Mouse (Mus musculus) left cerebral cortex, postnatal 10 days (tissue): ENCODE measurements around the gene Snx19. TPM values are rescaled to one million over a fixed set of nuclear protein-coding genes. Genes with fewer than 3 reads are reported as not detected.

Experiments
- DNase-seq, 2 experiments: peaks; one replicate each; pipeline ENCODE4 v3.0.0; 2021 to 2022; ENCODE audit warnings: low spot score in 2 of 2, mixed read lengths in 1 of 2; ENCODE audit errors: extremely low spot score in 1 of 2
- intact Hi-C: fragments of 180-260 bp; cut with DNase I; formaldehyde crosslinking; loops from one replicate; pipeline ENCODE4 v1.15.1; 2025
- total RNA-seq, 2 experiments: library from RNA; stranded (reverse); gene quantifications; 2 replicates each; pipeline ENCODE4 v1.2.3; 2021

Gene Snx19
- total RNA-seq, 2 experiments from 2014 or later, result 36.9 to 37.5 TPM

DNA sequence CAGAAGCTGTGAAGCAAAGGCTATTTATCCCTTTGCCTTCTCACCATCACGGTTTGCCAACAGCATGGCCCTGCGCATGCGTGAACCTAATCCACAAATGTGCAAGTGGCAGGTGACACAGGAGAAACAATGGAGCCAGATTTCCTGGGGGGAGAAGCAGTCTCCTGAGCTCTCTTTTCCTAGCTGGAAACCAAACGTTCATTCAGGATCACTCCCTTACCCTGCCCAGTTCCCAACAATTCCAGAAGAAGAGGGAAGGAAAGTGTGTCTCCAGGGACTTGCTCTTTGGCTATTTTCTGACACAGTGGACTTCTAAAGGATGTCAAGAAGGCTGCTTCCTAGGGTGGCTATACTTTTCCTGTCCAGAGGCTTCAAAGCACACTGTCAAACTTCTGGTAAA lies 37.8 kb downstream of the Snx19 start:
- intact Hi-C loops, result no loop called here
- peak in 1 of 2 experiments; percentile 34 for DNase-seq

DNA sequence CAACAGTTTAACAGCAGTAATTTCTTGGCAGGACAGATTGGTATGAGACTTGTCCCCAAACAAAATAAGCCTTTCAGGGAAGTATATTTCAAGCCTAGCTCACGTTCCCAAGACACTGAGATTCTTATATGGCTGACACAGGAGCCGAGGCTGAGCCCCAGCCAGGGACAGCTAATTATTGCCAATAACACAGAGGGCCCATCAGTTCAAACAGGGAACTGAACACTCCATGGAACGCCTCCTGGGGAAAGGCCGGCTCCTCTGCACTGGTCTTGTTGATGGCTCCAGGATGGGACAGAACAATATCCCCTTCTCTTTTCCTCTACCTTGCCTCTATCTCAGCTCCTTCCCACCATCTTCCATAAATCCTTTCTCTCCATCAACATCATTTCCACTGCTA lies 53.1 kb downstream of the Snx19 start:
- intact Hi-C loops, result loop anchor here (1.0 to 5.0 kb wide), 2 partner anchors 457 to 602 kb away; no protein-coding TSS in a partner anchor
- DNase-seq, result no peak

DNA sequence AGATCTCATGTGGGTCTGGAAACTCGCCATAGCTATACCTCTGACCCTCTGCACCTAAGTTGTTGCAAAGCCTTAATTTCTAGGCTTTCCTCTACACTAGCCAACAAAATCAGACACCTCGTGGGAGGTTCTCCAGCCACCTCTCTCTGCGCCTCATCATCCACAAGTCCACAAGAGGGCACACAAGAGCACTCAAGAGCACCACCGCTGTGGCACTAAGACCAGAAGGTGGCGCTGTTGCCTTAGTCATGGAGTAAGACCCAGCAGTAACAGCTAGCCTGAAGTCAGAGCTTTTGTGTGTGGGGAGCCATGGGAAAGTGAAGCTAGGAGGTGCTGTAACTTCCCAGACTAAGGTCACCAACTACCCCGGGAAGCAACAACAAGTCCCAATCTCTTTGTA lies 53.6 kb downstream of the Snx19 start:
- intact Hi-C loops, result loop anchor here (1.0 to 5.0 kb wide), 2 partner anchors 457 to 602 kb away; no protein-coding TSS in a partner anchor
- DNase-seq, result peak; percentile 92 to 94

DNA sequence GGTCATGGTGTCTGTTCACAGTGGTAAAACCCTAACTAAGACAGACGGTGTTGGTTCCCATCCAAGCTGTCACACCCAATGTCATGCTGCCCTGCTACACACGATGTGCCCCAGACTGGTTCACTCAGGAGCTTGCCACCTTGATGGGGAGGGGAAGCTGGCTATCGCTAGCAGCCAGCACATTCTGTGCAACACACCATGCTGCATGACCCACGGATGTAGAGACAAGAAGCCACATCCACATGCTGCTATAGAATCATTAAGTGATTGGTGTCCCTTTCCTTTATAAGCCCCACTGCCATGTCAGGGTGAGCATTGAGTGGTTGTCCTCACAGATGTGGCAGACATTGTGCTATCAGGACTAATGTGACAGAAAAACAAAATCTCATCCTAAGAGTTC lies 55.2 kb downstream of the Snx19 start:
- intact Hi-C loops, result loop anchor here (5.0 kb wide), 1 partner anchor 600 kb away; no protein-coding TSS in a partner anchor
- no peak for DNase-seq

DNA sequence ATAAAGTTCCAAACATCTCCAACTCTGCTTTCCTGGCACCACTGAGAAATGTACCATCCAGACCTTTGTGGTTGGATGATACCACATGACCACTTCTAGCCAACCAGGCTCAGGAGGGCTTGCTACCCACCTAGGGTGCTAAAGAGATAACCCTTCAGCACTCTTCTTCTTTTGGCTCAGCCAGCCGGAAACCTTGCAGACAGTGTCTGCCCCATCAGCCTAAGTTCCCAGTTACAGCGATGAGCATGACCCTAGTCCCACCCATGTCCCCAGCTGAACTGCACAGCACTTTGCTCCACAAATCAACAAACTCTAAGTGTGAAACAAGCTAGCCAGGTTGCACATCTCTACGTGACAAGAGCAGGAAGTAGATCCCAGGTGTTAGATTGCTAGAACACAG lies 57.3 kb downstream of the Snx19 start:
- intact Hi-C loops, result loop anchor here (5.0 kb wide), 1 partner anchor 598 kb away; no protein-coding TSS in a partner anchor
- DNase-seq, result no peak

DNA sequence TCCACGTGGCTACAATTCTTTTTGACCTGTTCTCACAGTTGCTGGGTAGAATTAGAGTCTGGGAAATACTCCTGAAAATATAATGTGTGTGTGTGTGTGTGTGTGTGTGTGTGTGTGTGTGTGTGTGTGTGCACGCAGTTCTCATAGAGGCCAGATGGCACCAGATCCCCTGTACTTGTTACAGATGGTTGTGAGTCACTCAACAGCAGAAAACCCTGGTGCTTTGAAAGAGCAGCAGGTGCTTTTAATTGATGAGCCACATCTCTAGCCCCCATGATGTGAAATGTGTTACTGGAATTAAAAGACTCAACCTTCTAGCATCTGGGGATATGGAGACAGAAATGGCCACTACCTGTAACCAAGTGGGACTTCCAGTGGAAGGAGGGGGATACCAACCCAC lies 58.3 kb downstream of the Snx19 start:
- intact Hi-C loops, result no loop called here

DNA sequence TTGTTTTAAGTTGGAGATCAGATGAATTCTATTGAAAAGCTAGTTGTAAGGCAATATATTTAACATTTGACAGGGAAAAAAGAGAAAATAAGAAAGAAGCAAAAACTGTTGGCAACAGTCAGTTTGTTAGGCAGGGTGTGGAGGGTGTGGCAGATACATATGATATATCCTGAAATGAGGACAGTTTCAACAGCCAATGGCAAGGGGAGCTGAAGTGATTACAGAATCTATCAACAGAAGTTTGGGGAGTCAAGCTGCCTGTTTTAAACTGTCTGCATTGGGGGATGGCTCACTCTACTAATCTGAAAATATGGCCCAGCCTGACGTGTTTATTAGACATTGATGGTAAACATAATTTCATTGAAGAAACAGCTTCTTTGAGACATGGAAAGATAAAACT lies 61.5 kb downstream of the Snx19 start:
- DNase-seq, result no peak
- intact Hi-C loops, result no loop called here

More for the DNA sequence above, 58.3 kb downstream of the Snx19 start:
- DNase-seq, result no peak

DNA sequence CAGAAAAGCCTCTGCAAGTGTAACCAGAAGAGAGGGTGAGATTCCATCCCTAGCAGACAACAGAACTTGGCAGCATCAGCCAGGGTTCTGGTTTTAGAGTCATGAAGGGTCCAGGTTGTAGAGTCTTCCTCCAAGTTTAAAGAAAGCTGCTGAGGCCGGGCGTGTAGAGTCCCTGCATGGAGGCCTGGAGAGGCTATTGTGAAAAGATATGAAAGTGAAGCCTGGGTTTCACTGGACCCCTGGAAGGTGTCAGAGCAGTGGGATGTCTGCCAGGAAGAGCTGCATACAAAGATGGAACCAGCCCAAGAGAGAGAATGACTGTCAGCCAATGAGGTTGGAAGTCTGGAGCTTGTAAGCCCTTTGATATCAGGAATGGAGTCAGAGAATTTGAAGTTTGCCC lies 67.5 kb downstream of the Snx19 start:
- intact Hi-C loops, result no loop called here
- no peak for DNase-seq

DNA sequence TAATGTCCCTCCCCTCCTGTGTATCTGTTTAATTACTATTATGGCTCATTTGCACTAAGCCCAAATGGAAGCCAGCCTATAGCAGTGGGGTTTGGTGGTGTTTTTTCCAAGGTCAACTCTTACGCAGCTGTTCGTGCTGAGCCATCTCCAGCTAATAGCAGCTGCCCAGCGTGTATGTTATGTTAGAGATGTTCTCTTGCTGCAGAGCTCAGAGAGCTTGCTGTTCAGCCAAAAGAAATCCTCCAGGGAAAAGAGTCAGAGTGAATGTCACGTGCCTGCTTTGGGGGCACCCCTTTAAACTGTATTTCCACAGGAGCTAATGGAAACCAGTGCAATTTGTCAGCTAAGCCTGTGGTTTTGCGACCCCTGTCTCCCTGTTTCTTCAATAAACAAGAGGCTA lies 82.1 kb downstream of the Snx19 start:
- no peak for DNase-seq
- intact Hi-C loops, result no loop called here

DNA sequence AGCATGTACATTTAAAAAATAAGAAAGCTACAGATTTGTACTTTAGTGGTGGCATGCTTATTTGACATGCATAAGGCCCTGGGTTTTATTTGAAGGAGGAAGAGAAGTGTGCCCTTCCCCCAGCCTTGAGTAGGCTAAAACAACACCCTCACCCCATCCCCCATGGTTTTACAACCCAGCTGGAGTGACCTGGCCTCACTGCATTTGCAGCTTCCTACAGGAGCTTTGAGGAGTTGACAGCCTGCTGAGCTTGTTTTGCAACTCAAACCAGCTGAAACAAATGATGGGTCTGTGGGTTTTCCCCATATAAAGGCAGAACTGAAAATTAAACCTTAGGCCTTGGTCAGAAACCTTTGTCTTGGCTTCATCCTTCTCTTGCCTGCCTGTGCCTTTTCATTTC lies 89.0 kb downstream of the Snx19 start:
- no peak for DNase-seq
- intact Hi-C loops, result no loop called here
